ENCODE assay signal across 30 mouse cellular contexts in the genomic region with DNA sequence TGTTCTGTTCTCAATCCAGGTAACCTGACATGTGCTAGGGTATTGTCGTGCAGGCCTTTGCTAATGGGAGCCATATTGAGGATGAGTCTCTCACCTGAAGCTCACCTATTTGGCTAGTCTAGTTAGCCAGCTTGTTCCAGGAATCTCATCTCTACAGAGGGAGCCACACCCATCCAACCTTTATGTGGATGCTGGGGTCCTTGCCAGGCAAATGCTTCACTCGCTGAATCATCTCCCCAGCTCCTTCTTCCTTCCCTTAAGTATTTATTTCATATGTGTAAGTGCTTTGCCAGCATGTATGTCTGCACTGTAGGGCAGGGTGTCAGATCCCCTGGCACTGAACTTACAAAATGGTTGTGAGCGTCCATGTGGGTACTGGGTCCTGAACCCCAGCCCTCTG. TPM values are rescaled to one million over a fixed set of nuclear protein-coding genes. Genes with fewer than 3 reads are reported as not detected.
DNase-seq lines count a peak whose midpoint lies in the region; ATAC-seq and TF ChIP-seq lines count a peak whose summit lies in the region.
"Had no signal": no experiment of that assay in that cellular context is flagged by ENCODE, and none has a peak within 500 bp of the region (broad histone marks: within the 10 kb centered on the region; RNA-seq: fewer than 3 reads in every experiment).

No protein-coding gene starts in this region.

- TF ChIP-seq EP300 in heart, adult 2 months (IDR thresholded peaks at IDR 0.05; ENCODE audit: insufficient read depth, low read depth, low read length), result no peak
- no peak for TF ChIP-seq EP300 in heart, postnatal 0 days (IDR thresholded peaks at IDR 0.05; ENCODE audit: low read depth)

- WGBS in heart, adult 2 months, result 73% methylated on average over 3 of the region's 3 CpGs
- WGBS in heart, postnatal 0 days, result 61% methylated on average over 3 of the region's 3 CpGs
- 91% methylated on average over 3 of the region's 3 CpGs for WGBS in midbrain, embryonic 11.5 days
- 96% methylated on average over 3 of the region's 3 CpGs for WGBS in midbrain, embryonic 16.5 days
- 92% methylated on average over 3 of the region's 3 CpGs for WGBS in forebrain, embryonic 12.5 days

- peak overlapping the region; percentile 34 for H3K27ac ChIP-seq in heart, adult 2 months
- H3K27ac ChIP-seq in heart, postnatal 0 days (ENCODE audit: low read depth), result 0 out of 2 replicates have a peak overlapping the region, but pooled peaks have one; percentile 20
- no peak overlapping the region for H3K27ac ChIP-seq in midbrain, embryonic 11.5 days (ENCODE audit: low read depth, low read length)
- no peak overlapping the region for H3K27ac ChIP-seq in midbrain, embryonic 16.5 days (ENCODE audit: low read length)
- H3K27ac ChIP-seq in forebrain, embryonic 12.5 days, result no peak overlapping the region
- H3K27ac ChIP-seq: embryonic facial prominence, embryonic 10.5 days; forebrain, embryonic 10.5 days; hindbrain, embryonic 14.5 days; limb, embryonic 15.5 days; macrophage; midbrain, embryonic 12.5 days had no signal

- no peak overlapping the region for H3K9ac ChIP-seq in heart, adult 2 months (ENCODE audit: low read depth, low read length)
- H3K9ac ChIP-seq in heart, postnatal 0 days (replicated peaks; ENCODE audit: low read depth, low read length), result no peak overlapping the region
- H3K9ac ChIP-seq in midbrain, embryonic 11.5 days (ENCODE audit: low read length), result no peak overlapping the region
- H3K9ac ChIP-seq in midbrain, embryonic 16.5 days (ENCODE audit: low read depth, low read length), result no peak overlapping the region
- no peak overlapping the region for H3K9ac ChIP-seq in forebrain, embryonic 12.5 days
- H3K9ac ChIP-seq: forebrain, postnatal 0 days; hindbrain, embryonic 14.5 days; limb, embryonic 15.5 days; midbrain, embryonic 12.5 days had no signal

- no peak overlapping the region for H3K4me2 ChIP-seq in heart, postnatal 0 days (ENCODE audit: low read depth, low read length)
- no peak overlapping the region for H3K4me2 ChIP-seq in midbrain, embryonic 11.5 days
- no peak overlapping the region for H3K4me2 ChIP-seq in midbrain, embryonic 16.5 days (ENCODE audit: low read length)
- H3K4me2 ChIP-seq in forebrain, embryonic 12.5 days, result no peak overlapping the region
- H3K4me2 ChIP-seq: hindbrain, embryonic 14.5 days; limb, embryonic 15.5 days; midbrain, embryonic 12.5 days had no signal

- peaks cover 15% of the 10 kb centered on the region for H3K4me1 ChIP-seq in heart, adult 2 months (ENCODE audit: control insufficient read depth, insufficient read depth, low read length)
- peaks cover 11% of the 10 kb centered on the region; the same call in 1 of the 2 replicates for H3K4me1 ChIP-seq in heart, postnatal 0 days (ENCODE audit: control insufficient read depth, insufficient read depth)
- no peaks in the 10 kb centered on the region for H3K4me1 ChIP-seq in midbrain, embryonic 11.5 days (ENCODE audit: control insufficient read depth, insufficient read depth, low read length)
- H3K4me1 ChIP-seq in midbrain, embryonic 16.5 days (ENCODE audit: control insufficient read depth, insufficient read depth, low read length), result no peaks in the 10 kb centered on the region
- no peaks in the 10 kb centered on the region for H3K4me1 ChIP-seq in forebrain, embryonic 12.5 days
- H3K4me1 ChIP-seq: embryonic facial prominence, embryonic 10.5 days; forebrain, embryonic 10.5 days; limb, embryonic 15.5 days; midbrain, embryonic 12.5 days had no signal

- no peaks in the 10 kb centered on the region for H3K9me3 ChIP-seq in heart, postnatal 0 days (replicated peaks; ENCODE audit: control insufficient read depth, low read length)
- H3K9me3 ChIP-seq in midbrain, embryonic 11.5 days (ENCODE audit: control insufficient read depth, low read length), result no peaks in the 10 kb centered on the region
- H3K9me3 ChIP-seq in midbrain, embryonic 16.5 days (replicated peaks; ENCODE audit: control insufficient read depth, low read length, poor library complexity, severe bottlenecking), result no peaks in the 10 kb centered on the region
- H3K9me3 ChIP-seq in forebrain, embryonic 12.5 days, result no peaks in the 10 kb centered on the region
- H3K9me3 ChIP-seq: embryonic facial prominence, embryonic 10.5 days; forebrain, embryonic 10.5 days; G1E; limb, embryonic 15.5 days; midbrain, embryonic 12.5 days had no signal

- no peaks in the 10 kb centered on the region for H3K79me2 ChIP-seq in heart, adult 2 months (replicated peaks; ENCODE audit: control insufficient read depth, insufficient read depth, low read length)

- no peak for DNase-seq in heart, adult 2 months
- DNase-seq in heart, adult 11 months, result no peak
- no peak for DNase-seq in heart, postnatal 0 days (ENCODE audit: low spot score)
- DNase-seq in heart, adult 18-20 months, result no peak
- peak; percentile 35 for DNase-seq in midbrain, embryonic 11.5 days (ENCODE audit: low spot score, missing footprints)
- DNase-seq in kidney, adult 18-20 months, result no peak
- DNase-seq: cerebellum, adult 11-12 months; cerebellum, postnatal 10 days; forebrain, postnatal 0 days; gastrocnemius, postnatal 25 days had no signal

- peaks cover 53% of the 10 kb centered on the region for H3K36me3 ChIP-seq in heart, adult 2 months (ENCODE audit: control insufficient read depth, insufficient read depth, low read length)
- H3K36me3 ChIP-seq in heart, postnatal 0 days (replicated peaks; ENCODE audit: control insufficient read depth, insufficient read depth, low read length), result peaks cover 97% of the 10 kb centered on the region
- peaks cover 30% of the 10 kb centered on the region for H3K36me3 ChIP-seq in midbrain, embryonic 11.5 days (ENCODE audit: control insufficient read depth, insufficient read depth, low read length)
- H3K36me3 ChIP-seq in midbrain, embryonic 16.5 days (ENCODE audit: control insufficient read depth, insufficient read depth, low read length), result peaks cover 21% of the 10 kb centered on the region
- peaks cover 89% of the 10 kb centered on the region for H3K36me3 ChIP-seq in forebrain, embryonic 12.5 days (replicated peaks)

- ATAC-seq in heart, postnatal 0 days (ENCODE audit: insufficient read depth, low read depth), result no peak
- no peak for ATAC-seq in midbrain, embryonic 11.5 days (ENCODE audit: low FRiP score)
- no peak for ATAC-seq in midbrain, embryonic 16.5 days
- ATAC-seq in forebrain, embryonic 12.5 days (ENCODE audit: low FRiP score), result no peak
- ATAC-seq: forebrain, postnatal 0 days; inflammation-experienced regulatory T-cells, adult 6 months had no signal

- intact Hi-C loops in heart, adult 2 months (cut with DNase I), result no loop called here

- no peak for TF ChIP-seq POLR2A in heart, adult 2 months (IDR thresholded peaks at IDR 0.05; ENCODE audit: insufficient read depth, low read depth, low read length)

- no peaks in the 10 kb centered on the region for H3K27me3 ChIP-seq in heart, adult 2 months (ENCODE audit: control insufficient read depth, insufficient read depth, low read length)
- no peaks in the 10 kb centered on the region for H3K27me3 ChIP-seq in heart, postnatal 0 days (ENCODE audit: control insufficient read depth, insufficient read depth, low read length)
- H3K27me3 ChIP-seq in midbrain, embryonic 11.5 days (ENCODE audit: control insufficient read depth, insufficient read depth, low read length), result no peaks in the 10 kb centered on the region
- no peaks in the 10 kb centered on the region for H3K27me3 ChIP-seq in midbrain, embryonic 16.5 days (ENCODE audit: control insufficient read depth, insufficient read depth, low read depth, low read length)
- H3K27me3 ChIP-seq in forebrain, embryonic 12.5 days, result no peaks in the 10 kb centered on the region
- H3K27me3 ChIP-seq: limb, embryonic 15.5 days; midbrain, embryonic 12.5 days had no signal

- no peak for TF ChIP-seq CTCF in heart, adult 2 months (IDR thresholded peaks at IDR 0.05)
- no peak for TF ChIP-seq CTCF in heart, postnatal 0 days (IDR thresholded peaks at IDR 0.05; ENCODE audit: low read depth)

- no peak overlapping the region for H3K4me3 ChIP-seq in heart, adult 2 months
- no peak overlapping the region for H3K4me3 ChIP-seq in heart, postnatal 0 days (ENCODE audit: low read depth, low read length)
- H3K4me3 ChIP-seq in midbrain, embryonic 11.5 days (ENCODE audit: low read depth, low read length), result no peak overlapping the region
- no peak overlapping the region for H3K4me3 ChIP-seq in midbrain, embryonic 16.5 days (ENCODE audit: low read depth, low read length)
- no peak overlapping the region for H3K4me3 ChIP-seq in forebrain, embryonic 12.5 days (replicated peaks)
- H3K4me3 ChIP-seq: embryonic facial prominence, embryonic 10.5 days; forebrain, embryonic 10.5 days; limb, embryonic 15.5 days; midbrain, embryonic 12.5 days had no signal

RNA-seq across cellular contexts. Expression of a gene that starts 11.8 kb away (rescaled TPM):
- 100 to 1,000 TPM in 1 of 2 experiments, 10 to 100 TPM in 1; 81.4 to 106 TPM for total RNA-seq in heart, adult 2 months (2021)
- 49.9 and 73.3 TPM in 2 replicates for polyA plus RNA-seq in heart, adult 2 months (2012; rRNA removed)
- 179 and 195 TPM in 2 replicates for total RNA-seq in heart, postnatal 0 days (2014; rRNA removed; ENCODE audit: low replicate concordance)
- polyA plus RNA-seq in heart, postnatal 0 days (2015; fragmentation: Nextera tagmentation; extraction: Ambion mirVana), result 222 and 224 TPM in 2 replicates
- total RNA-seq in heart, adult 18-20 months (2021), result 100 to 1,000 TPM in 1 of 2 experiments, 10 to 100 TPM in 1; 89.1 to 107 TPM
- 548 and 589 TPM in 2 replicates for polyA plus RNA-seq in midbrain, embryonic 11.5 days (2014; fragmentation: Nextera tagmentation; extraction: Ambion mirVana)
- polyA plus RNA-seq in midbrain, embryonic 16.5 days (2015; fragmentation: Nextera tagmentation; extraction: Ambion mirVana), result 151 and 168 TPM in 2 replicates
- polyA plus RNA-seq in forebrain, embryonic 12.5 days (2016; fragmentation: Nextera tagmentation; extraction: Ambion mirVana), result 416 and 424 TPM in 2 replicates

RNA-seq across cellular contexts. Expression of a gene that starts 14.4 kb away (rescaled TPM):
- 10 to 100 TPM; 23.6 to 24.2 TPM for total RNA-seq in heart, adult 2 months (2021)
- 40.9 and 52.2 TPM in 2 replicates for polyA plus RNA-seq in heart, adult 2 months (2012; rRNA removed)
- total RNA-seq in heart, postnatal 0 days (2014; rRNA removed; ENCODE audit: low replicate concordance), result 32.2 and 33.9 TPM in 2 replicates
- polyA plus RNA-seq in heart, postnatal 0 days (2015; fragmentation: Nextera tagmentation; extraction: Ambion mirVana), result 50.8 and 51.2 TPM in 2 replicates
- total RNA-seq in heart, adult 18-20 months (2021), result 10 to 100 TPM; 20.0 to 25.1 TPM
- polyA plus RNA-seq in midbrain, embryonic 11.5 days (2014; fragmentation: Nextera tagmentation; extraction: Ambion mirVana), result 103 and 107 TPM in 2 replicates
- 84.5 and 96.5 TPM in 2 replicates for polyA plus RNA-seq in midbrain, embryonic 16.5 days (2015; fragmentation: Nextera tagmentation; extraction: Ambion mirVana)
- 121 and 127 TPM in 2 replicates for polyA plus RNA-seq in forebrain, embryonic 12.5 days (2016; fragmentation: Nextera tagmentation; extraction: Ambion mirVana)

RNA-seq across cellular contexts. Expression of a gene that starts 39.7 kb away (rescaled TPM):
- total RNA-seq in heart, adult 2 months (2021), result not detected
- polyA plus RNA-seq in heart, adult 2 months (2012; rRNA removed), result not detected in 2 replicates
- total RNA-seq in heart, postnatal 0 days (2014; rRNA removed; ENCODE audit: low replicate concordance), result not detected in 2 replicates
- polyA plus RNA-seq in heart, postnatal 0 days (2015; fragmentation: Nextera tagmentation; extraction: Ambion mirVana), result 0.01 TPM in 1 of 2 replicates, not detected in the other
- total RNA-seq in heart, adult 18-20 months (2021), result not detected
- not detected in 2 replicates for polyA plus RNA-seq in midbrain, embryonic 11.5 days (2014; fragmentation: Nextera tagmentation; extraction: Ambion mirVana)
- polyA plus RNA-seq in midbrain, embryonic 16.5 days (2015; fragmentation: Nextera tagmentation; extraction: Ambion mirVana), result 0.04 TPM in 1 of 2 replicates, not detected in the other
- polyA plus RNA-seq in forebrain, embryonic 12.5 days (2016; fragmentation: Nextera tagmentation; extraction: Ambion mirVana), result 0.04 TPM in 1 of 2 replicates, not detected in the other
- total RNA-seq: adrenal gland, adult 2 months; adrenal gland, postnatal 4 days; forebrain, postnatal 0 days; gastrocnemius, postnatal 25 days; heart, postnatal 25 days; left cerebral cortex, adult 18-20 months; left cerebral cortex, postnatal 25 days; monocyte, adult 5-6 weeks had no signal
- polyA plus RNA-seq: adrenal gland, adult 2 months; embryonic facial prominence, embryonic 10.5 days; forebrain, embryonic 10.5 days; forebrain, postnatal 0 days; G1E; hindbrain, embryonic 14.5 days; liver, embryonic 16.5 days; lung, embryonic 16.5 days; macrophage; midbrain, embryonic 12.5 days; thymus, postnatal 0 days; urinary bladder, adult 2 months had no signal

RNA-seq across cellular contexts. Expression of a gene that starts 42.9 kb away (rescaled TPM):
- total RNA-seq in heart, adult 2 months (2021), result not detected
- 0.18 and 0.55 TPM in 2 replicates for polyA plus RNA-seq in heart, adult 2 months (2012; rRNA removed)
- total RNA-seq in heart, postnatal 0 days (2014; rRNA removed; ENCODE audit: low replicate concordance), result not detected in 2 replicates
- 0.05 and 0.12 TPM in 2 replicates for polyA plus RNA-seq in heart, postnatal 0 days (2015; fragmentation: Nextera tagmentation; extraction: Ambion mirVana)
- under 1 TPM in 1 of 2 experiments, not detected in 1; 0.51 TPM for total RNA-seq in heart, adult 18-20 months (2021)
- polyA plus RNA-seq in midbrain, embryonic 11.5 days (2014; fragmentation: Nextera tagmentation; extraction: Ambion mirVana), result not detected in 2 replicates
- not detected in 2 replicates for polyA plus RNA-seq in midbrain, embryonic 16.5 days (2015; fragmentation: Nextera tagmentation; extraction: Ambion mirVana)
- not detected in 2 replicates for polyA plus RNA-seq in forebrain, embryonic 12.5 days (2016; fragmentation: Nextera tagmentation; extraction: Ambion mirVana)
- total RNA-seq: adrenal gland, adult 2 months; adrenal gland, postnatal 4 days; forebrain, postnatal 0 days; gastrocnemius, postnatal 25 days; heart, postnatal 25 days; left cerebral cortex, adult 18-20 months; left cerebral cortex, postnatal 25 days had no signal
- polyA plus RNA-seq: adrenal gland, adult 2 months; embryonic facial prominence, embryonic 10.5 days; forebrain, postnatal 0 days; hindbrain, embryonic 14.5 days; limb, embryonic 15.5 days; midbrain, embryonic 12.5 days had no signal

Comparison
In these comparisons a context has a peak if more than half of its experiments do, and no peak if none do; other contexts are left out.
1. H3K27ac ChIP-seq: peak in heart, adult 2 months (single experiment) and heart, postnatal 0 days (single experiment); none in midbrain, embryonic 11.5 days (single experiment), midbrain, embryonic 16.5 days (single experiment) and forebrain, embryonic 12.5 days (single experiment).